Mouse (Mus musculus) brain, embryonic 18.5 days (tissue): ENCODE measurements around the gene Ubtd1.
"Not testable (repeated sequence)": the region's sequence is repeated elsewhere in the genome, so short reads cannot be mapped to it uniquely, and the experiment has no call there.

Experiments used
- DNase-seq: peaks from one replicate; pipeline ENCODE4 v3.0.0-alpha.2; 2012; ENCODE audit warnings: low read depth, low spot score

Gene Ubtd1

DNA sequence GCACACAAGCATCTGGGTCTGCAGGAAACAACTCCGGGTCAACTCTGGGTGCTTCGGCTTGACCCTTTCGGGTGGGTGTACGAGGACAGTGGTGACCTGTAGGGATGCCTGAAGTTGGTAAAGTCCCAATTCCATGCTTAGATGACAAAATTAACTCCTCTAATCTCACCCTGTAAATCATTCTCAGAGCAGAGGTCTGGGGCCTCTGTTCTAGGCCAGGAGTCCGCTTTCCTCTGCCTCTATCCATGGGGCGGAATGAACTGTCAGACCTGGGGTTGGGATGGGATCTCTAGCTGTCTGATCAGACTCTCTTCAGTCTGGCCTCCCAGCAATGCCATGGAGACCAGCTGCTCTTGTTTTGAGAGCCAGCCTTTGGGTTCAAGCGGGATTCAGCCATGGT lies 79.9 kb downstream of the Ubtd1 start:
- no peak for DNase-seq

DNA sequence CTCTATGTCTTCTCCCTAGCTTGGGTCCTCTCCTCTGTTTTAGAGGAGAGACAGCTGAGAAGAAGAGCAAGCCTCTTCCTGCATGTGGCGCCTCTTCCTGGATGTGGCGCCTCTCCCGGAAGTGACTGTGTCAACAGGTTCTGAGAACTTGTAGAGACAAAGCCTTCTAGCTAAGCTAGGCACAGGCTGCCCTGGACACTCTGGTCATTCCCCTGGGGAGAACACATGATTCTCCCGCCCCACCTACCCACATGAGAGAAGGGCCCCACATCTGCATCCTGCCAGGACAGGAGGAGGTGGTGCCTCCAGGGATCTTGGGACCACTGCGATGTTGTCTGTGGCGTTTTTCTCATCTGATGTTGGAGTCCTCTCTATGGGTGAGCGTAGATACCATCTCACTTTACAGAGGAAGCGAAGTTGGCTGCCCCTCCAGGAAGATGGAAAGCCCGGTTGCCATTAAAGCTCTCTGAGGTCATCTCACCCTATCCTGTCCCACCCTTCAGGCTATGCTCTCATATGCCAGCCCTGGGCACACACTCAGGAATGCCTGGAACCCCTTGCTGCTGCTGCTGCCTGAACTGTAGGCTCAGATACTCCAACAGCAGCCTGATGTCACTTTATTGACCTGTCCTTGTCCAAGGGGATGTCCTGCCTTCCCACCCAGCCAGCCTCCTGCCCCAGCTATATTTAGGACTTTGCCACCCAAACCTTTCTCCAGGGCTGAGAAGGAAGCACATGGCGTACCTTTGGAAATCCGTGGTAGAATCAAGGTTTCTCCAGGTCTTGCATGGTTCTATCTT lies 87.1 kb downstream of the Ubtd1 start:
- DNase-seq = no peak

DNA sequence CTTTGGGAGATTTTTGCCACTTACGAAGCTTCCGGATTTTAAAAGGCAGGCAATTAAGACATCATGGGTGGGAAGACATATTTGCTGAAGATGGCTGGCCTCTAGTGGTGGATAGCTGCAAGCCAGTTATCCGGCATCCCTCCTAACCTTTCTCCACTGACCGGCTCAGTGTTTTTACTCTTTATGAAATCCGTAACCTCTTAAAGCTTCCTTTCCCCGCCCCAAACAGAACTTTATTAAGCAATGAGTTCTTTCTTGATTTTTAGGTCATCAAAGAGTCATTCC lies 87.6 kb downstream of the Ubtd1 start:
- DNase-seq = no peak

DNA sequence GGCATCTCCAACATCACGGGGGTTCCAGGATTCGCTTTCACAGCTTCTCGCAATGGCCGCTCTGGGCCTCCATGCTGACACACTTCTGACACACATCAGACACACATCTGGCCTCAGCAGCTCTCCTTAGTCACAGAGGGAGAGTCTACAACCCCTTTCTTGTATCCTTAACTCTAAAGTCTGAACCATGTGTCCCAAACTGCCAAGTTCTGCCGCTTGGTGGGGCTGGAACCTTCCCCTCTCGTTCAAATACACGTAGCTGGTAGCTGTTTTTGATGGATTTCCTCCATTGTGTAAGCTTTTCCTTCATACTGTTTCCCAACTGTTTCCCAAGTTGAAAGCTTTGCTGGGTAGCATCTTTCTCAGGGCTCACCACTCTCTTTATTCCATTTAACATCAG lies 89.7 kb downstream of the Ubtd1 start:
- no peak for DNase-seq

DNA sequence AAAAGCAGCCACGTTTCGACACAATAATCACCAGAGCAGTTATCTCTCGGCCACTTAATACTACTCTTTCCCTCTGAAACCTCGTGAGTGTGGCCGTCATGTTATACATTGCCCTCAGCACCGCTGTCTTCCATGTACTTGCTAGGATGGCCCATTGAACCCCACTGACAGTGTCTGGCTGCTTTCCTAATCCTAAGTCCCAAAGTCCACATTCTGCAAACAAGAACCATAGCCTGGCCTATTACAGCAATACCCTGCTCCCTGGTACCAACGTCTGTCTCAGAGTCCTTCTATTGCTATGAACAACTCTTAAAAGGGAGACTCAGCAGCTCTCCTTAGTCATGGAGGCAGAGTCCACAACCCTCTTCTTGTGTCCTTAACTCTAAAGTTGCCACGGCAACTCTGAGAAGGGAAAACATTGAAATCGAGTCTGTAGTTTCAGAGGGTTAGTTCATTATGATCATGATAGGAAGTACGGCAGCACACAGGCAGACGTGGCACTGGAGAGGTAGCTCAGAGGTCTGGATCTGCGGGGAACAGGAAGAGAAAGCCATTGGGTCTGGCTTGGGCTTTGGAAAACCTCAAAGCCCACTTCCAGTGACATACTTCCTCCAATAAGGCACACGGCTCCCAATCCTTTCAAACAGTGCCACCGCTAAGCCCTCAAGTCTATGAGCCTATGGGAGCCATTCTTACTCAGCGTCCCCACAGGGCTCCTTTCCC lies 90.5 kb downstream of the Ubtd1 start:
- no peak for DNase-seq

DNA sequence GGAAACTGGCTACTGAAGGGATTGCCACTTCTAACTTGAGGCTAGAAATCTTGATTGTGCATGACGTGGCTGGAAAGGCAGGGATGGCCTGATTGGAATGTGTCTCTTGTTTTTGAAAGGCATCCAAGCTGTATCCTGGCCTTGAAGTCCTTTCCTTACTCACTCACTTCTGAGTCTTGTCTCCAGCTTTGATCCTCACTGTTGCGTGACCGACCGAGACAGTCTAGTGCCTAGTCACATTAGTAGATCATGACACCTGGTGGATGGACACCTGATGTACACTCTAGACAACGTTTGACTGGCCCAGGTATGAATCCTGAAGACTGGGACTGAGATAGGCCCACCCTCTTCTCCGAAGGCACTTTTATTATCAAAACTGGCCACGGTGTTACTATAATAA lies 91.2 kb downstream of the Ubtd1 start:
- no peak for DNase-seq

DNA sequence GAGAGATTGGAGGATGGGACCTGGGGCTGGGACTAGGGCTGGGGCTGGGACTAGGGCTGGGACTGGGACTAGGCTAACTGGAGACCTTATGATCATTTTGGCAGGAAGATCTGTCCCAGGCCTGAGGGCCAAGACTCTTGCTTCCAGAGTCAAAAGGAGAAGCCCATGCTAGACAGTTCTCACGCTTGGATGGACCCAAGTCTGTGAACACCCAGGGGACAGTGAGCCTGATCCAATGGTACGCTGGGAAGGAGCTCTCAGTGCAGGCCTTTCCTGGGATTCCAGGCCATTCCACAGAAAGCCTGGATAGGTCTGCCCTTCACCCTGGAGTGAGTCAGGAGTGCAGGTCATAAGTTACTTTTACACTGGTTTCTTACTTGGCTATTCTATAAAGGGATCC lies 93.5 kb downstream of the Ubtd1 start:
- no peak for DNase-seq

DNA sequence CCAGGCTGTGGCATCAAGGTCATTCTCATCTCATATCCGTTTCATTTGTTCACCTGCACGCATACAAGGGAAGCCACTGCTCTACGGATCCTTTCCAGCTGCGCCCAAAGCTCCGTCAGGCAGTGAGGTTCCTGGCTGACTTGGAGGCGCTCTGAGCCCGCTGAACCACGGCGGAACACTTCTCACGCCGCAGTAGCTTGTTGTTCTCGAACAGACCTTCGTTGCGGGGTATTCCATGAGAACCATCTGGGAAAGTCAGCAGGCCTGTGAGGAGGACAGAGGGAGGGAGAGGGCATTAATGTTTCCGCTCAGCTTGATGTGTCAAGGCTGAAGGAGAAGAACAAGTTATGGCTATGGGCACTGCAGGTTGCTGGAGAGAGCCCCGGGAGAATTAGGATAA lies 94.4 kb downstream of the Ubtd1 start:
- DNase-seq = no peak

DNA sequence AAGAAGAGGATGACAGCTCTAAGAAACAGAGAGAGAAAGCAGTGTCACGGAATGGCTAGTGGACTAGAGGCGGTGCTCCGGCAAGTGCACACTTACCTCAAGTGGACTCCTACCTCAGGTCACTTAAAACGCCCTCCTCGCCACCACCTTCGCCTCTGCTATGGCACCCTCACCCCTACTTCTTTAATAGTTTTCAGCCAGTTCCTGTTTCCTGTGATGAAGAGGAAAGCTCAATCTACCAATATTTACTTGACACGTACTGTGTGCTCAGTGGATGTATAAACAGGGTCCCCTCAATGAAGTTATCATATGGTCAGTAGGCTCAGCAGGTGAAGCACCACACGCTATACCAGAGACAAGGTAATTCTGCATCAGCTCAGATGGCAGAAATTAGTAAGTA lies 97.0 kb downstream of the Ubtd1 start:
- DNase-seq = no peak

DNA sequence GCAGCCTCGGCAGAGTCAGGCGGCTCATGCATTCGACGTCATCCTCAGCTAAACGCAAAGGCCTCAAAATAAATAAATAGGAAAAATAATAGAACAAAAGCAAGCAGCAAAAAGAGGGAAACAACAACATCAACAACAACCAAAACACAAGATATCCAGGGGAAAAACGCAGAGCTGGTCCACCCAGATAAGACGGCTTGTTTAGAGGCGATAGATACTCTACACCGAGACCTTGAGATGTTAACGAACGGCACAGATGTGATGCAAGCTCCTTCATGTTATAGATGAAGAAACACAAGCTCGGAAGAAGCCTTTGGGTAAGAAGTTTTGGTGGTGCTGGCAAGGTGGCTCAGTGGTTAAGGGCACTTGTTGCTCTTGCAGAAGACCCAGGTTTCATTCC lies 97.4 kb downstream of the Ubtd1 start:
- DNase-seq = no peak

DNA sequence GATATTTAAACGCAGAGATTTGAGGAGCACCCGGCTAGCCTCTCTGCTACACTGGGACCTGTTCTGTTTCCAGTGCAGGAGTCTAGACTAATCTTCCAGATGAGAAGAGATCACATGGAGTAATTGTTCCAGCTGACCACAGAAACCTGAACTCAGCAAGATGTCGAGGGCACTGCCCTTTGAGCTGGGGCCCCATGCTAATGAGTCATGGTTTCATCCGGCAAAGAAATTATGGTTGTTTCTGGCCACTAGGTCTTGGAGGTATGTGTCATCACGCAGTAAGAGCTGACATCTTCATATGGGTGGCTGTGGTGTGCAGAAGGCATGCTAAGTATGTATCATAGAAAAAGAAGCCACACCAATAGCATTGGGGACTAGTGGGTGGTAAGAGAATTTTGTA lies 98.4 kb downstream of the Ubtd1 start:
- DNase-seq = no peak

DNA sequence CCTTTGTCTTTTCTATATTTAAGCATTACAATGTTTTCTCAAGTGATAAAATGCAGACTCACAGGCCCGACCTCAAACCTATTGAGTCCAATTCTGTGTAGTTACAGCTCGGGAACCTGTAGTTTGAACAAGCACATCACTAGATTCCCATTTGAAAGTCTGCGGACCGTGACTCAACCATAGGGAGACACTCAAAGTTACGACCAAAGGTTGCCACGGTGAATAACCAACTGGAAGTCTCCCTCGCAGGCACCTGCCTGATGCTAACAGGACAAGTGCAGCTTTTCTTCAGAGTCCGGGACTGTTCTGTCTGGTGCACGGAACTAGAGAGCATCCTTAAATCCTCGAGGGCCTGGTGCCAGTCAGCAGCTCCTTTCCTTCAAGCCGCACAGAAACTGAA lies 98.9 kb downstream of the Ubtd1 start:
- DNase-seq = no peak

DNA sequence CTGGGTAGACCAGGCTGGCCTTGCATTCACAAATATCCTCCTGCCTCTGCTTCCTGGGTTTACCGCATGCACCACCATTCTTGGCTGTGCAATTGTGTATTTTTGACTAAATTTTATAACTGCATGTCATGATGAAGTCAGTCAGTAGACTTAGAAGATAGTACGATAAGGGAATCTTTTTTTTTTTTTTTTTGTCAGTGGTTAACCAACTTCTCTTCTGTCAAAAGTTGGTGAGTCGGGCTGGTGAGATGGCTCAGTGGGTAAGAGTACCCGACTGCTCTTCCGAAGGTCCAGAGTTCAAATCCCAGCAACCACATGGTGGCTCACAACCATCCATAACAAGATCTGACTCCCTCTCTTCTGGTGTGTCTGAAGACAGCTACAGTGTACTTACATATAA lies 100.0 kb downstream of the Ubtd1 start:
- not testable (repeated sequence) for DNase-seq
